Mouse (Mus musculus) heart, postnatal 25 days (tissue): ENCODE measurements around the gene Cse1l. TPM values are rescaled to one million over a fixed set of nuclear protein-coding genes. Genes with fewer than 3 reads are reported as not detected.

Experiments
- DNase-seq: peaks from one replicate; pipeline ENCODE4 v3.0.0; 2022; ENCODE audit warnings: low spot score
- intact Hi-C: fragments of 180-260 bp; cut with DNase I; formaldehyde crosslinking; loops from one replicate; pipeline ENCODE4 v1.15.1; 2025
- total RNA-seq, 2 experiments: library from RNA; stranded (reverse); gene quantifications; 2 replicates each; pipeline ENCODE4 v1.2.3; 2021

The Cse1l gene
- total RNA-seq, 2 experiments from 2014 or later: 39.2 to 41.2 TPM

GRCm38 (mm10) chr2:166963257-166963656 lies 57.4 kb downstream of the Cse1l start:
- DNase-seq: no peak
- intact Hi-C loops: no loop called here

- intact Hi-C loops: no loop called here
- DNase-seq: no peak
Observed at GRCm38 (mm10) chr2:166964773-166965172, 58.9 kb downstream of the Cse1l start.

GRCm38 (mm10) chr2:166973153-166973552 lies 67.3 kb downstream of the Cse1l start:
- DNase-seq: no peak
- intact Hi-C loops: no loop called here

GRCm38 (mm10) chr2:166974177-166974872 lies 68.5 kb downstream of the Cse1l start:
- intact Hi-C loops: no loop called here

GRCm38 (mm10) chr2:166976356-166976755 lies 70.5 kb downstream of the Cse1l start:
- DNase-seq: no peak

More at GRCm38 (mm10) chr2:166974177-166974872, 68.5 kb downstream of the Cse1l start:
- no peak for DNase-seq

GRCm38 (mm10) chr2:166977490-166977889 lies 71.7 kb downstream of the Cse1l start:
- intact Hi-C loops: no loop called here
- DNase-seq: no peak

More at GRCm38 (mm10) chr2:166976356-166976755, 70.5 kb downstream of the Cse1l start:
- intact Hi-C loops: no loop called here

- DNase-seq: no peak
- intact Hi-C loops: no loop called here
Observed at GRCm38 (mm10) chr2:166980161-166980560, 74.3 kb downstream of the Cse1l start.

- DNase-seq: no peak
- intact Hi-C loops: no loop called here
Observed at GRCm38 (mm10) chr2:166983351-166983894, 77.6 kb downstream of the Cse1l start.

GRCm38 (mm10) chr2:166990861-166991260 lies 85.0 kb downstream of the Cse1l start:
- no peak for DNase-seq
- intact Hi-C loops: no loop called here

- intact Hi-C loops: no loop called here
- DNase-seq: no peak
Observed at GRCm38 (mm10) chr2:166991945-166992344, 86.1 kb downstream of the Cse1l start.

- DNase-seq: no peak
- intact Hi-C loops: loop anchor here (5.0 kb wide), 1 partner anchor 88 kb away; the partner anchor contains the start of gene Cse1l
Observed at GRCm38 (mm10) chr2:166995021-166995795, 89.4 kb downstream of the Cse1l start.

Other genes with a start within 250 kb of the Cse1l start
- gene Prex1, start 192.2 kb upstream of the Cse1l start, total RNA-seq: 1 to 10 TPM; 5.9 to 6.6 TPM
- gene Trp53rkb, start 113.5 kb upstream of the Cse1l start, total RNA-seq: 1 to 10 TPM; 2.3 to 3.7 TPM
- 10 to 100 TPM; 42.6 to 43.8 TPM for gene Arfgef2, start 100.5 kb upstream of the Cse1l start, total RNA-seq
- 10 to 100 TPM; 41.7 to 45.4 TPM for gene Stau1, start 90.3 kb downstream of the Cse1l start, total RNA-seq
- 10 to 100 TPM; 10.0 to 11.3 TPM for gene Ddx27, start 109.2 kb downstream of the Cse1l start, total RNA-seq
- 10 to 100 TPM; 31.6 to 36.3 TPM for gene Znfx1, start 157.0 kb downstream of the Cse1l start, total RNA-seq